Mouse (Mus musculus): ENCODE data around the gene Slc8b1.

DNA sequence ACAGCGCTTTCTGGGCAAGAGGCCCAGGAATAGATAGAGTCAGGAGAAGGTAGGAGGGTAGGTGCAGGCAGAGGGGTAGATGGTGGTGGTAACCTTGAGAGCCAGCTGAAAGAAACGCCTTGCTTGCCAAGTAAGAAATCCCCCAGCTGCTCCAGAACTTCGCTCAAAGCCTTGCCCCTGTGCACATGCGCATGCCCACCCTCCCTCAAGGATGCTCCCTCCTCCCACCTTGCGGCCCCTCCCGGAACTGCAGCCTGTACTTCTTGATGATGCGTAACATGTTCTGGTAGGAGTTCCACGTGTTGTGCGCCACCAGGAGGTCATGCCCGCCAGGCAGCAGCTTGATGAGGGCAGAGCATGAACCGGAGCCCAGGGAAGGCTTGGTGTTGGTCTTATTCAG is 18.5 kb upstream of the Slc8b1 start:
- TF ChIP-seq CTCF (IDR thresholded peaks at IDR 0.05) (peak; percentile 39), EP300 (IDR thresholded peaks at IDR 0.05; ENCODE audit: insufficient read depth, low read depth, low read length) (no peak), POLR2A (IDR thresholded peaks at IDR 0.05; ENCODE audit: insufficient read depth, low read depth, low read length) (no peak)
